Mouse (Mus musculus): ENCODE data around the gene Myo10.

Myo10 gene

GRCm38 (mm10) chr15:25794123-25794522 lies 171.8 kb downstream of the Myo10 start:
- in situ Hi-C loops (cut with MboI) = loop anchor here (25.0 kb wide), 1 partner anchor 543 kb away; no protein-coding TSS in a partner anchor

- in situ Hi-C loops (cut with MboI) = loop anchor here (25.0 kb wide), 1 partner anchor 542 kb away; no protein-coding TSS in a partner anchor
These were observed 173.2 kb downstream of the Myo10 start for GRCm38 (mm10) chr15:25795496-25795895.

- in situ Hi-C loops (cut with MboI) = loop anchor here (25.0 kb wide), 1 partner anchor 541 kb away; no protein-coding TSS in a partner anchor
These were observed 174.0 kb downstream of the Myo10 start for GRCm38 (mm10) chr15:25796353-25796752.

- in situ Hi-C loops (cut with MboI) = loop anchor here (25.0 kb wide), 1 partner anchor 540 kb away; no protein-coding TSS in a partner anchor
These were observed 174.9 kb downstream of the Myo10 start for GRCm38 (mm10) chr15:25797179-25797578.

- in situ Hi-C loops (cut with MboI) = loop anchor here (25.0 kb wide), 1 partner anchor 539 kb away; no protein-coding TSS in a partner anchor
These were observed 175.6 kb downstream of the Myo10 start for GRCm38 (mm10) chr15:25797888-25798287.

GRCm38 (mm10) chr15:25801726-25802125 lies 179.4 kb downstream of the Myo10 start:
- in situ Hi-C loops (cut with MboI) = loop anchor here (10.0 kb wide), 1 partner anchor 173 kb away; no protein-coding TSS in a partner anchor

GRCm38 (mm10) chr15:25802194-25802593 lies 179.9 kb downstream of the Myo10 start:
- in situ Hi-C loops (cut with MboI) = loop anchor here (10.0 kb wide), 1 partner anchor 173 kb away; no protein-coding TSS in a partner anchor

- in situ Hi-C loops (cut with MboI) = loop anchor here (10.0 kb wide), 1 partner anchor 172 kb away; no protein-coding TSS in a partner anchor
These were observed 180.8 kb downstream of the Myo10 start for GRCm38 (mm10) chr15:25803111-25803510.

- in situ Hi-C loops (cut with MboI) = loop anchor here (10.0 kb wide), 1 partner anchor 169 kb away; no protein-coding TSS in a partner anchor
These were observed 183.2 kb downstream of the Myo10 start for GRCm38 (mm10) chr15:25805336-25806110.

- in situ Hi-C loops (cut with MboI) = loop anchor here (10.0 kb wide), 1 partner anchor 168 kb away; no protein-coding TSS in a partner anchor
These were observed 184.0 kb downstream of the Myo10 start for GRCm38 (mm10) chr15:25806363-25806762.

- in situ Hi-C loops (cut with MboI) = loop anchor here (10.0 kb wide), 1 partner anchor 168 kb away; no protein-coding TSS in a partner anchor
These were observed 184.6 kb downstream of the Myo10 start for GRCm38 (mm10) chr15:25806878-25807277.

- in situ Hi-C loops (cut with MboI) = loop anchor here (10.0 kb wide), 1 partner anchor 166 kb away; no protein-coding TSS in a partner anchor
These were observed 186.5 kb downstream of the Myo10 start for GRCm38 (mm10) chr15:25808677-25809460.

GRCm38 (mm10) chr15:25809669-25810068 lies 187.3 kb downstream of the Myo10 start:
- in situ Hi-C loops (cut with MboI) = loop anchor here (5.0 to 10.0 kb wide), 2 partner anchors 103 to 165 kb away; no protein-coding TSS in a partner anchor

GRCm38 (mm10) chr15:25811834-25812250 lies 189.5 kb downstream of the Myo10 start:
- in situ Hi-C loops (cut with MboI) = loop anchor here (5.0 kb wide), 1 partner anchor 100 kb away; no protein-coding TSS in a partner anchor

GRCm38 (mm10) chr15:25812479-25812878 lies 190.2 kb downstream of the Myo10 start:
- in situ Hi-C loops (cut with MboI) = loop anchor here (5.0 kb wide), 1 partner anchor 100 kb away; no protein-coding TSS in a partner anchor

GRCm38 (mm10) chr15:25814535-25814934 lies 192.2 kb downstream of the Myo10 start:
- in situ Hi-C loops (cut with MboI) = loop anchor here (5.0 kb wide), 1 partner anchor 98 kb away; no protein-coding TSS in a partner anchor

- in situ Hi-C loops (cut with MboI) = no loop called here
These were observed 194.9 kb downstream of the Myo10 start for GRCm38 (mm10) chr15:25817191-25817590.

GRCm38 (mm10) chr15:25821981-25822380 lies 199.7 kb downstream of the Myo10 start:
- in situ Hi-C loops (cut with MboI) = no loop called here

- in situ Hi-C loops (cut with MboI) = no loop called here
These were observed 200.3 kb downstream of the Myo10 start for GRCm38 (mm10) chr15:25822656-25823055.

- in situ Hi-C loops (cut with MboI) = no loop called here
These were observed 204.2 kb downstream of the Myo10 start for GRCm38 (mm10) chr15:25826531-25826961.

- in situ Hi-C loops (cut with MboI) = no loop called here
These were observed 206.1 kb downstream of the Myo10 start for GRCm38 (mm10) chr15:25828464-25828863.

Data from mature B cell (primary cell).